Mouse (Mus musculus): ENCODE results near the gene Myo16.

- TF ChIP-seq CTCF (IDR thresholded peaks at IDR 0.05; ENCODE audit: extremely low read depth, insufficient read length, insufficient replicate concordance, low read depth, low read length) (no peak), POLR2A (IDR thresholded peaks at IDR 0.05; ENCODE audit: low read depth, low read length) (no peak)
Measured at GRCm38 (mm10) chr8:10219761-10220276, 66.1 kb downstream of the Myo16 start.

Data from small intestine, adult 2 months (tissue).